Mouse (Mus musculus) stomach, embryonic 16.5 days (tissue): ENCODE measurements at regions not wholly inside any gene's neighbourhood (a gene's known extent, or its start where the extent isn't known, plus 50 kb on each side); places are given as distances from the start of the nearest gene placed in this dataset.

Experiments
- ATAC-seq: fragments of 200-750 bp; cut with Nextera tagmentation; 2 replicates; pipeline ENCODE4 v1.8.0; 2017; ENCODE audit warnings: moderate number of reproducible peaks, moderate TSS enrichment; ENCODE audit not compliant: insufficient read depth, low FRiP score
- H3K27ac ChIP-seq: fragments of 300-500 bp; sonication (generic); 2 replicates; pipeline ENCODE4 v1.5.1; 2014; ENCODE audit warnings: low read length
- H3K27me3 ChIP-seq: fragments of 300-500 bp; sonication (generic); 2 replicates; pipeline ENCODE4 v1.6.1; 2014; ENCODE audit warnings: low read length, control low read depth, mixed read lengths; ENCODE audit not compliant: control insufficient read depth, insufficient read depth
- H3K36me3 ChIP-seq: fragments of 300-500 bp; sonication (generic); 2 replicates; pipeline ENCODE4 v1.6.1; 2014; ENCODE audit warnings: low read length; ENCODE audit not compliant: control insufficient read depth, insufficient read depth
- H3K4me1 ChIP-seq: fragments of 300-500 bp; sonication (generic); 2 replicates; pipeline ENCODE4 v1.6.1; 2014; ENCODE audit warnings: low read length, control low read depth, mixed read lengths; ENCODE audit not compliant: control insufficient read depth, insufficient read depth
- H3K4me2 ChIP-seq: fragments of 300-500 bp; sonication (generic); 2 replicates; pipeline ENCODE4 v1.6.1; 2014; ENCODE audit warnings: low read depth, low read length, mixed read lengths
- H3K4me3 ChIP-seq: fragments of 300-500 bp; sonication (generic); replicated peaks from 2 replicates; pipeline ENCODE4 v1.5.1; 2014; ENCODE audit warnings: mild to moderate bottlenecking, low read length
- H3K9ac ChIP-seq: fragments of 300-500 bp; sonication (generic); 2 replicates; pipeline ENCODE4 v1.6.1; 2014; ENCODE audit warnings: low read length
- H3K9me3 ChIP-seq: fragments of 300-500 bp; sonication (generic); replicated peaks from 2 replicates; pipeline ENCODE4 v1.6.1; 2016; ENCODE audit warnings: low read length, control low read depth; ENCODE audit not compliant: control insufficient read depth
- WGBS: fragments of 180-500 bp; shearing (Covaris S2); extraction: QIAGEN DNeasy Blood & Tissue Kit; methylation state at CpG from one replicate; pipeline ENCODE4 v1.1.7; 2014; 5-methylcytosine and 5-hydroxymethylcytosine counted together

- H3K4me2 ChIP-seq, result no peak overlapping the region
- no peak for ATAC-seq
- no peak overlapping the region for H3K27ac ChIP-seq
- H3K4me3 ChIP-seq, result no peak overlapping the region
- H3K36me3 ChIP-seq, result no peaks in the 10 kb centered on the region
- H3K27me3 ChIP-seq, result no peaks in the 10 kb centered on the region
- 56% methylated on average over 4 of the region's 4 CpGs for WGBS
- no peaks in the 10 kb centered on the region for H3K9me3 ChIP-seq
- H3K4me1 ChIP-seq, result no peaks in the 10 kb centered on the region
- H3K9ac ChIP-seq, result no peak overlapping the region
Observed at GRCm38 (mm10) chr14:76864664-76865063, 171.9 kb upstream of the Ccdc122 start.

DNA sequence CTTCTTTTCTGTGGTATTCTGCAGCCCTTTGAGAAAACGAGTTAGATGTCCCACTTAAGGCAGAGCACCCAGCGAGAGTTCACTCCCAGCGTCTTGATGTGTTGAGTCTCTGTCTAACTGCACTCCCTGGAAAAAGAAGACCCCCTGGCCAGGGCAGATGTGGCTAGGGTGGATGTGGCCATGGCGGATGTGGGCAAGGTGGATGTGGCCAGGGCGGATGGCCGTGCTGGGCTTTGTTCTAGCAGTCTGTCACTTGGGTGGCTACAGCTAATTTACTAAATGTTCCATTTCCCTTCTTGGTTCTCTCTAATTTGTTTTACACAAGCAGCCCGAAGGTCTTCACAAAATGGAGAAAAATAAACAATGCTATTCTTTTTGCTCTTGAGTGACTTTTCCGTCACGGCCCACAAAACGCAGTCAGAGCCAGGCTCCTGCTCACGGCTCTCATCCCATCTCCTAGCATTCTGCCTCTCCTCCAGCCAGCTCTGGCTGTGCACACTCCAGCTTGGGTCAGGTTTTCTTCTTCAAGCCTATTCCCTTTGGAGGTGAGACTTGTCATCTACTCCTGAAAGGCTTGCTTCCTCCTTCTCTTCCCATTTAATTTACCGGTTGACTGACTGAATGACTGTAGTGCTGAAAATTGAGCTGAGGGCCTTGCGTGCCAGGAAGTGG is 173.4 kb upstream of the Ccdc122 start:
- Histone ChIP-seq H3K27ac (no peak overlapping the region), H3K4me2 (no peak overlapping the region), H3K27me3 (no peaks in the 10 kb centered on the region), H3K4me1 (no peaks in the 10 kb centered on the region), H3K9me3 (no peaks in the 10 kb centered on the region), H3K9ac (no peak overlapping the region), H3K36me3 (no peaks in the 10 kb centered on the region), H3K4me3 (no peak overlapping the region)
- no peak for ATAC-seq
- 77% methylated on average over 13 of the region's 13 CpGs for WGBS

- WGBS, result 74% methylated on average over 5 of the region's 5 CpGs
- H3K27me3 ChIP-seq, result no peaks in the 10 kb centered on the region
- no peak overlapping the region for H3K4me3 ChIP-seq
- no peaks in the 10 kb centered on the region for H3K4me1 ChIP-seq
- no peak overlapping the region for H3K4me2 ChIP-seq
- H3K9me3 ChIP-seq, result no peaks in the 10 kb centered on the region
- ATAC-seq, result no peak
- H3K27ac ChIP-seq, result no peak overlapping the region
- no peaks in the 10 kb centered on the region for H3K36me3 ChIP-seq
- no peak overlapping the region for H3K9ac ChIP-seq
Observed at GRCm38 (mm10) chr14:76858396-76858795, 178.2 kb upstream of the Ccdc122 start.

GRCm38 (mm10) chr14:76857196-76857773 is 179.3 kb upstream of the Ccdc122 start:
- Histone ChIP-seq H3K4me3 (no peak overlapping the region), H3K36me3 (no peaks in the 10 kb centered on the region), H3K27me3 (no peaks in the 10 kb centered on the region), H3K4me1 (no peaks in the 10 kb centered on the region), H3K9me3 (no peaks in the 10 kb centered on the region), H3K9ac (no peak overlapping the region), H3K4me2 (no peak overlapping the region), H3K27ac (0 out of 2 replicates have a peak overlapping the region, but pooled peaks have one; percentile 38)
- no peak for ATAC-seq
- WGBS, result 36% methylated on average over 10 of the region's 10 CpGs

- no peaks in the 10 kb centered on the region for H3K9me3 ChIP-seq
- H3K4me2 ChIP-seq, result no peak overlapping the region
- H3K27me3 ChIP-seq, result no peaks in the 10 kb centered on the region
- WGBS, result 39% methylated on average over 8 of the region's 8 CpGs
- H3K4me1 ChIP-seq, result no peaks in the 10 kb centered on the region
- no peak overlapping the region for H3K4me3 ChIP-seq
- peak overlapping the region; percentile 38 for H3K27ac ChIP-seq
- H3K36me3 ChIP-seq, result no peaks in the 10 kb centered on the region
- ATAC-seq, result no peak
- no peak overlapping the region for H3K9ac ChIP-seq
Observed at GRCm38 (mm10) chr14:76856591-76856990, 180.0 kb upstream of the Ccdc122 start.

- 76% methylated on average over 11 of the region's 11 CpGs for WGBS
Observed at GRCm38 (mm10) chr14:76854965-76855364, 181.6 kb upstream of the Ccdc122 start.

DNA sequence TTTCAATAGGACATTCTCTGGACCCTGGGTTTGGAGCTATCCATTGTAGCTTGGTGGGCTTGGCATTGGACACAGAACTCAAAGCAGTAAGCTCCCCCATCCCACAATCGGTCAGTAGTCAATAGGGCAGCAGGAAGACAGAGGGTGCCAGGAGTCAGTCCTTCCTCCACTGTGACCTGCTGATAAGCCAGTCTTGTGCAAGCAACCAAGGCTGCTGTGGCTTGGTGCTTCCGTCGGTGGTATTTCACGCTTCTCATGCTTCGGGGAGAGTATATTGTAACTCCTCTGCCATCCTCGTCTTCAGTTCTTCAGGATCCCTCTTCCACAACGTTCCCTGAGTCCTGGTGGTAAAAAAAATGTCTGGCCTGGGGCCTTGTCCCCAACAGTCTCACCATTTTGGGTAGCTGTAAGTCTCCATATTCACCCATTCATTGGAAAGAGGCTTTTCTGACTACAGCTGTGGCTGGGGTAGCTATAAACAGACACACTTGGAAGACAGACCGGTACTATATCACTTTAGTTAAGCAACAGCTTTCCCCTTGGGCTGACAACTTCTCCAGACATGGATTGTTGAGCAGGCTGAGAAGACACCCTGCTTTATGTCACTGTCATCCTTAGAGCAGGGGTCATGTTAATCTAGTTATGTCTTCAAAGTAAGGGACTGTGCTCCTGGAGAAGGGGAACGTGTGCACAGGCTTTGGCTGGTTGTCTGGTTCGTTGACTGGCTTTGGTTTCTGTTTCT is 184.9 kb upstream of the Ccdc122 start:
- Histone ChIP-seq H3K27ac (no peak overlapping the region), H3K27me3 (no peaks in the 10 kb centered on the region), H3K4me1 (peaks cover 3% of the 10 kb centered on the region; the same call in 1 of the 2 replicates), H3K9ac (no peak overlapping the region), H3K4me3 (no peak overlapping the region), H3K4me2 (no peak overlapping the region), H3K36me3 (no peaks in the 10 kb centered on the region), H3K9me3 (no peaks in the 10 kb centered on the region)
- no peak; the same call in 1 of the 2 replicates for ATAC-seq
- WGBS, result 53% methylated on average over 10 of the region's 10 CpGs

More at GRCm38 (mm10) chr14:76854965-76855364, 181.6 kb upstream of the Ccdc122 start:
- H3K4me2 ChIP-seq, result no peak overlapping the region
- no peaks in the 10 kb centered on the region for H3K36me3 ChIP-seq
- no peaks in the 10 kb centered on the region for H3K9me3 ChIP-seq
- no peak overlapping the region for H3K27ac ChIP-seq
- H3K4me3 ChIP-seq, result no peak overlapping the region
- H3K27me3 ChIP-seq, result no peaks in the 10 kb centered on the region
- H3K4me1 ChIP-seq, result peaks cover 2% of the 10 kb centered on the region; the same call in 1 of the 2 replicates
- no peak overlapping the region for H3K9ac ChIP-seq
- no peak for ATAC-seq

- Histone ChIP-seq H3K9ac (no peak overlapping the region), H3K36me3 (no peaks in the 10 kb centered on the region), H3K9me3 (no peaks in the 10 kb centered on the region), H3K27ac (no peak overlapping the region), H3K4me2 (no peak overlapping the region), H3K27me3 (no peaks in the 10 kb centered on the region), H3K4me3 (no peak overlapping the region), H3K4me1 (peaks cover 3% of the 10 kb centered on the region; the same call in 1 of the 2 replicates)
- 85% methylated on average over 4 of the region's 4 CpGs for WGBS
- ATAC-seq, result no peak
Observed at GRCm38 (mm10) chr14:76850641-76851040, 185.9 kb upstream of the Ccdc122 start.

GRCm38 (mm10) chr14:76850051-76850450 is 186.5 kb upstream of the Ccdc122 start:
- no peaks in the 10 kb centered on the region for H3K9me3 ChIP-seq
- H3K27ac ChIP-seq, result no peak overlapping the region
- 28% methylated on average over 13 of the region's 13 CpGs for WGBS

More at GRCm38 (mm10) chr14:76850051-76850450, 186.5 kb upstream of the Ccdc122 start:
- H3K9ac ChIP-seq, result no peak overlapping the region
- H3K27me3 ChIP-seq, result no peaks in the 10 kb centered on the region
- H3K4me3 ChIP-seq, result no peak overlapping the region
- no peak for ATAC-seq
- peaks cover 3% of the 10 kb centered on the region; the same call in 1 of the 2 replicates for H3K4me1 ChIP-seq
- H3K36me3 ChIP-seq, result no peaks in the 10 kb centered on the region
- H3K4me2 ChIP-seq, result no peak overlapping the region
